Mouse (Mus musculus) brown adipose tissue, adult 24 weeks (tissue): ENCODE measurements around the gene Adam20. TPM values are rescaled to one million over a fixed set of nuclear protein-coding genes. Genes with fewer than 3 reads are reported as not detected.
"Not testable (repeated sequence)": the region's sequence is repeated elsewhere in the genome, so short reads cannot be mapped to it uniquely, and the experiment has no call there.

Experiments
- H3K27ac ChIP-seq: fragments of 200-500 bp; replicated peaks from 2 replicates; pipeline ENCODE4 v1.5.1; 2012; ENCODE audit warnings: low read depth, mild to moderate bottlenecking, low read length
- H3K4me1 ChIP-seq: fragments of 200-500 bp; 2 replicates; pipeline ENCODE4 v1.6.1; 2012; ENCODE audit warnings: low read length, mixed read lengths; ENCODE audit not compliant: control insufficient read depth, insufficient read depth, insufficient read length
- H3K4me3 ChIP-seq: fragments of 200-500 bp; 2 replicates; pipeline ENCODE4 v1.5.1; 2012; ENCODE audit warnings: low read depth, mild to moderate bottlenecking, low read length, moderate library complexity; ENCODE audit not compliant: insufficient read depth
- polyA plus RNA-seq: library from polyadenylated mRNA; stranded (reverse); fragments of >200 nt; gene quantifications from 2 replicates; pipeline ENCODE4 v1.2.4, GENCODE M21; 2012; ENCODE audit not compliant: missing spikeins, insufficient read depth, insufficient read length

Gene Adam20
- not detected in 2 replicates for polyA plus RNA-seq

GRCm38 (mm10) chr8:40792973-40793372 lies at the start of gene Adam20:
TSS of gene Adam20 (plus strand) at chr8:40793273.
- not testable (repeated sequence) for H3K27ac ChIP-seq, H3K4me1 ChIP-seq, H3K4me3 ChIP-seq

GRCm38 (mm10) chr8:40751908-40752307 lies 41.2 kb upstream of the Adam20 start, which contains the start of gene Adam25:
TSS of gene Adam25 (plus strand) at chr8:40752208.
- not testable (repeated sequence) for H3K4me1 ChIP-seq, H3K27ac ChIP-seq, H3K4me3 ChIP-seq

- Histone ChIP-seq H3K4me1 (no peaks in the 10 kb centered on the region), H3K27ac (no peak overlapping the region), H3K4me3 (no peak overlapping the region)
Measured at GRCm38 (mm10) chr8:40783320-40783719, 9.8 kb upstream of the Adam20 start.

- H3K4me1 ChIP-seq: no peaks in the 10 kb centered on the region
- H3K4me3 ChIP-seq: no peak overlapping the region
- H3K27ac ChIP-seq: no peak overlapping the region
Measured at GRCm38 (mm10) chr8:40803379-40804079, 10.5 kb downstream of the Adam20 start.

Other genes with a start within 250 kb of the Adam20 start
- gene Adam24, start 118.2 kb upstream of the Adam20 start, polyA plus RNA-seq: not detected in 2 replicates
- gene Adam25, start 41.1 kb upstream of the Adam20 start, polyA plus RNA-seq: not detected in 2 replicates
- not detected in 2 replicates for gene Adam39, start 29.7 kb downstream of the Adam20 start, polyA plus RNA-seq